Mouse (Mus musculus) layer of hippocampus, postnatal 14 days (tissue): ENCODE measurements around the gene Ccdc171. TPM values are rescaled to one million over a fixed set of nuclear protein-coding genes. Genes with fewer than 3 reads are reported as not detected.
A peak's percentile ranks its signal among the peaks of the same experiment; 100 is the strongest.
"Not testable (repeated sequence)": the region's sequence is repeated elsewhere in the genome, so short reads cannot be mapped to it uniquely, and the experiment has no call there.

ENCODE experiments used
- DNase-seq, 2 experiments: peaks; one replicate each; pipeline ENCODE4 v3.0.0; 2021 to 2022; ENCODE audit warnings: low spot score in 2 of 2, mixed read lengths in 1 of 2
- total RNA-seq, 2 experiments: library from RNA; stranded (reverse); gene quantifications; 2 replicates each; pipeline ENCODE4 v1.2.3; 2021

Gene Ccdc171
- total RNA-seq, 2 experiments from 2014 or later, result 3.2 to 3.3 TPM

GRCm38 (mm10) chr4:83655396-83655795 is 130.1 kb downstream of the Ccdc171 start:
- no peak for DNase-seq

- DNase-seq, result peak in 1 of 2 experiments; percentile 2
Measured at GRCm38 (mm10) chr4:83656571-83656970, 131.2 kb downstream of the Ccdc171 start.

GRCm38 (mm10) chr4:83657021-83657420 is 131.7 kb downstream of the Ccdc171 start:
- DNase-seq, result no peak

GRCm38 (mm10) chr4:83658415-83658814 is 133.1 kb downstream of the Ccdc171 start:
- DNase-seq, result no peak

GRCm38 (mm10) chr4:83659411-83659810 is 134.1 kb downstream of the Ccdc171 start:
- DNase-seq, result no peak

- DNase-seq, result no peak
Measured at GRCm38 (mm10) chr4:83661519-83662271, 136.3 kb downstream of the Ccdc171 start.

- DNase-seq, result no peak
Measured at GRCm38 (mm10) chr4:83662301-83662700, 137.0 kb downstream of the Ccdc171 start.

GRCm38 (mm10) chr4:83669552-83669951 is 144.2 kb downstream of the Ccdc171 start:
- no peak for DNase-seq

- not testable (repeated sequence) for DNase-seq
Measured at GRCm38 (mm10) chr4:83675308-83675707, 150.0 kb downstream of the Ccdc171 start.

GRCm38 (mm10) chr4:83676444-83676843 is 151.1 kb downstream of the Ccdc171 start:
- peak in 1 of 2 experiments; percentile 48 for DNase-seq

GRCm38 (mm10) chr4:83681081-83681480 is 155.7 kb downstream of the Ccdc171 start:
- no peak for DNase-seq

GRCm38 (mm10) chr4:83682866-83683265 is 157.5 kb downstream of the Ccdc171 start:
- no peak for DNase-seq

GRCm38 (mm10) chr4:83700190-83700589 is 174.8 kb downstream of the Ccdc171 start:
- DNase-seq, result no peak

- no peak for DNase-seq
Measured at GRCm38 (mm10) chr4:83716996-83717395, 191.7 kb downstream of the Ccdc171 start.

- no peak for DNase-seq
Measured at GRCm38 (mm10) chr4:83719816-83720215, 194.5 kb downstream of the Ccdc171 start.

- peak in 1 of 2 experiments; percentile 16 for DNase-seq
Measured at GRCm38 (mm10) chr4:83725136-83725535, 199.8 kb downstream of the Ccdc171 start.

GRCm38 (mm10) chr4:83739137-83739890 is 214.0 kb downstream of the Ccdc171 start:
- no peak for DNase-seq

- no peak for DNase-seq
Measured at GRCm38 (mm10) chr4:83739891-83740277, 214.5 kb downstream of the Ccdc171 start.

- DNase-seq, result peak in 1 of 2 experiments; percentile 8
Measured at GRCm38 (mm10) chr4:83742806-83743460, 217.6 kb downstream of the Ccdc171 start.

GRCm38 (mm10) chr4:83775136-83775535 is 249.8 kb downstream of the Ccdc171 start:
- no peak for DNase-seq

- DNase-seq, result no peak
Measured at GRCm38 (mm10) chr4:83780044-83780443, 254.7 kb downstream of the Ccdc171 start.

GRCm38 (mm10) chr4:83785115-83785514 is 259.8 kb downstream of the Ccdc171 start:
- no peak for DNase-seq
